Mouse (Mus musculus): ENCODE results near the gene Adat3. TPM values are rescaled to one million over a fixed set of nuclear protein-coding genes. Genes with fewer than 3 reads are reported as not detected.

Gene Adat3
- polyA plus RNA-seq, 1 experiment from 2014 or later = 2.1 TPM

DNA sequence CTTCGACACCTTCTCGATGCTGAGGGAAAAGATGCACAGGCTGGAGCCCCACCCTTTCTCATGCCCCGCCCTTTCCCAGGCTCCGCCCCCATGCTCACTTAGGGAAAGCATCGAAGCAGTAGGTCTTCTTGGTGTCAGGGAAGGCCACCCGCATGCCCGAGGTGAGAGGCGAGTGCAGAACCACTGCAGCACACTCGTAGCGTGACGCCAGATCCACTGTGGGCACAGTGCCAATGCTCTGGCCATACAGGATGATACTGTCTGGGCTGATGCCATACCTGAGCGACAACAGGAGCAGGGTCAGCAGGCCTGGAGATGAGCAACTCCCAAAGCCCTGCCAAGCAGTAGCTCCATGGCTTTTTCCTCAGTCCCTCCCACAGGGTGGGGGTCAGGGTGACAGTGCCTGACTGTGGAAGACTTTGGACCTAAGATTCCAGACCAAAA lies 18.6 kb upstream of the Adat3 start:
- no peak overlapping the region; the same call in 1 of the 2 replicates for H3K9ac ChIP-seq (replicated peaks)
- H3K27ac ChIP-seq (ENCODE audit: low read depth) = peak overlapping the region; percentile 55
- H3K4me2 ChIP-seq (ENCODE audit: low read depth, low read length) = no peak overlapping the region
- no peaks in the 10 kb centered on the region for H3K27me3 ChIP-seq (ENCODE audit: insufficient read depth, low read length)
- 67% methylated on average over 12 of the region's 12 CpGs for WGBS (ENCODE audit: insufficient replicate concordance)
- H3K4me3 ChIP-seq (ENCODE audit: low read depth, low read length) = no peak overlapping the region
- TF ChIP-seq EP300 (IDR thresholded peaks at IDR 0.05; ENCODE audit: low read depth) (no peak), CTCF (IDR thresholded peaks at IDR 0.05; ENCODE audit: low read depth) (no peak)
- peak; percentile 48 for ATAC-seq
- H3K4me1 ChIP-seq (ENCODE audit: insufficient read depth) = peaks cover 40% of the 10 kb centered on the region
- peaks cover 8% of the 10 kb centered on the region for H3K36me3 ChIP-seq (replicated peaks; ENCODE audit: insufficient read depth, low read length)
- no peak for DNase-seq
- no peaks in the 10 kb centered on the region for H3K9me3 ChIP-seq (ENCODE audit: low read length)

DNA sequence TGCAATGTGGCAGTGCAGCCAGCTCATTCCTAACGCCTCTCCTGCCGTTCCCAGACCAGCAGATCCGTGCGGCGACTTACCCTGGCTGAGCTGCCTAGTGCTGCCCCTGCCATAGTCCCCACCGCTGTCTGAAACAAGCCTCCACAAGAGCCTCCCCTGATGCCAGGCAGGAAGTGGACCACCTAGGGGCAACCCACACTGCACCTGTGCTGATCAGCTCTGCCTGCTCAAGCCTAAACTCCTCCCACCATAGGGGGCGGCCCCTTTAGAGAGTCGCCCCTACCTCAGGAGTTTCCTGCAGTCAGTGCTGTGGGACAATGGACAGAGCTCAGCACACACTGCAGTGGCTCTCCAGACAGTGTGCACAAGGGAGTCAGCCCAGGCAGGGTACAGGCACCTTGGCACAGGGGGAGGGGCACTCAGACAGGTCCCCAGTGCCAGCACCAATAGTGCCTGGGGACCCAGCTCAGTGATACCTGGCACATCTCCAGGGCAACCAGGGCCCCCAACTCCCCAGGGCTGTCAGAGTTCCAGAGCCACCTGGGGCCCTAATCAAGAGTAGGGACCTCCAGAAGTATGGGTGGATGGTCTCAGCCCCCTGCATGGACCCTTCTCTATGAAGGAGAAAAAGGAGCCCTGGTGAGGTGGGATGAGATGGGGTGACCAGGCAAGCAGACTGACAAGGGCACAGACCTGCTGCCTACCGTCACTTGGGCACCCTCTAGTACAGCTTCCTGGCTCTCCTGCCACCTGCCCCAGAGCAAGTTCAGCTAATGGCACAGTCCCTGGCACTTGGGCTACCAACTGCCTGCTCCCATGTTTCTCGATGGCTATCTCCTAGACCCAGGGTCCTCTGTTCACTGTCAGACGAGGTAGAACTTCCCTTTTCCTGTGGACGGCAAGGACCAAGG lies 17.8 kb upstream of the Adat3 start:
- WGBS (ENCODE audit: insufficient replicate concordance) = 67% methylated on average over 12 of the region's 12 CpGs
- no peaks in the 10 kb centered on the region for H3K27me3 ChIP-seq (ENCODE audit: insufficient read depth, low read length)
- peaks cover 8% of the 10 kb centered on the region for H3K36me3 ChIP-seq (replicated peaks; ENCODE audit: insufficient read depth, low read length)
- H3K9me3 ChIP-seq (ENCODE audit: low read length) = no peaks in the 10 kb centered on the region
- TF ChIP-seq EP300 (IDR thresholded peaks at IDR 0.05; ENCODE audit: low read depth) (no peak), CTCF (IDR thresholded peaks at IDR 0.05; ENCODE audit: low read depth) (no peak)
- no peak for DNase-seq
- peaks cover 38% of the 10 kb centered on the region for H3K4me1 ChIP-seq (ENCODE audit: insufficient read depth)
- no peak for ATAC-seq
- H3K4me2 ChIP-seq (ENCODE audit: low read depth, low read length) = no peak overlapping the region
- peak overlapping the region; percentile 55 for H3K27ac ChIP-seq (ENCODE audit: low read depth)
- H3K4me3 ChIP-seq (ENCODE audit: low read depth, low read length) = no peak overlapping the region
- H3K9ac ChIP-seq (replicated peaks) = no peak overlapping the region; the same call in 1 of the 2 replicates

DNA sequence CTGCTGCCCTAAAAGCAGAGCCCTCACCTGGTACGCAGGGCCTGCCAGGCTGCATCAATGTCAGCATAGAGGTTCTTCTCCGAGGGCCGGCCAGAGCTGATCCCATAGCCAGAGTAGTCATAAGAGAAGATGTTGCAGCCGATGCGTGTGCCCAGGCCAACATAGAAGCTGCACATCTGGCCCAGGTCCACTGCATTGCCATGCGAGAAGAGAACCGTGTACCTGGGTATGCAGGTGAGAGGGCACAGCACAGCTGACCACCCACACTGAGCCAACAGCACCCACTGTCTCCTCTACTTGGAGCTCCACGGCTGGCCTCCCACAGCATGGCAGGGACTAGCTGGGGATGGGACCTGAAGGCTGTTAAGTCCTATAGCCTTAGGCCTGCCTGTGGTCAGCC lies 17.1 kb upstream of the Adat3 start:
- Histone ChIP-seq H3K9me3 (ENCODE audit: low read length) (no peaks in the 10 kb centered on the region), H3K27ac (ENCODE audit: low read depth) (no peak overlapping the region), H3K27me3 (ENCODE audit: insufficient read depth, low read length) (no peaks in the 10 kb centered on the region), H3K4me2 (ENCODE audit: low read depth, low read length) (no peak overlapping the region), H3K36me3 (replicated peaks; ENCODE audit: insufficient read depth, low read length) (peaks cover 8% of the 10 kb centered on the region), H3K4me1 (ENCODE audit: insufficient read depth) (peaks cover 40% of the 10 kb centered on the region), H3K9ac (replicated peaks) (no peak overlapping the region), H3K4me3 (ENCODE audit: low read depth, low read length) (no peak overlapping the region)
- TF ChIP-seq EP300 (IDR thresholded peaks at IDR 0.05; ENCODE audit: low read depth) (no peak), CTCF (IDR thresholded peaks at IDR 0.05; ENCODE audit: low read depth) (no peak)
- WGBS (ENCODE audit: insufficient replicate concordance) = 88% methylated on average over 8 of the region's 8 CpGs
- DNase-seq = no peak
- no peak for ATAC-seq

DNA sequence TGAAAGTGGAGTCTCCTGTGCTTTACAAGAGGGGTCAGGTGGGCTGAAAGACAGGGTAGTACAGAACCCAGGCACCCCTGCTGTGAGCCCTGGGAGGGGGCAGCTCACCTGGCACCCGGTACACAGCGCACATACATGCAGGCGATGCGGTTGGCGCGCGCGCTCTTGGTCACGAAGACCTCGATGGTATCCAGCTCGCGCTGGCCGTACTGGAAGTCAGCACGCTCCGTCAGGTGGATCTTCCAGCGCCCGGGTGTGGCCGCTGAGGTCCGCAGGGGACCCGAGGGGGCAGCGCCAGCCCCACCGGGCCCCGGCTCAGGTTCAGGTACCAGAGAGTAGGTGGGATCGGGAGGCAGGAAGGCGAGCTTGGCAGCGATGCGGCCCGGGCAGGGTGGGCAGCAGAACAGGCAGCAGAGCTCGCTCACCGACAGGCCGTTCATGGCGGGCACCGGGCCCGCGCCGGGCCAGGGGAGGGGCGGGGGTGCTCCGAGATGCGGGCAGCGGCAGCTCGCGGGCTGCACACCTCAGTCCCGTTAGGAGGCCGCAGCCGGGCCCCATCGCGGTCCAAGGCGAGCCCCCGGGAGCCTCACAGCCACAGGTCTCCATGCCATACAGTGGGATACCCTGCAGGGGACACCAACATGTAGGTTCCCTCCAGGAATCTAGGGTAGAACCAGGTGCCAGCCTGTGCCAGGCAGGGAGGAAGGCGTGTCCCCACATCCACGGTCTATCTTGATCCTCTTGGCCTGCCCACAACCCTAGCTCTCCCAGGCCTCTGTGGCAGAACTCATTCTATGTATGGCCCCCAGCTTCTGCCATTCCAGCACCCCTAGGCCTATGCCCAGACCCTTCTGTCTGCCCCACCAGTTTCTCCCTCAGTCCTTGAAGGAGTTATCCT lies 16.0 kb upstream of the Adat3 start:
- Histone ChIP-seq H3K9me3 (ENCODE audit: low read length) (no peaks in the 10 kb centered on the region), H3K4me2 (ENCODE audit: low read depth, low read length) (peak overlapping the region; percentile 22), H3K36me3 (replicated peaks; ENCODE audit: insufficient read depth, low read length) (peaks cover 8% of the 10 kb centered on the region), H3K27ac (ENCODE audit: low read depth) (peak overlapping the region; percentile 55; the same call in 1 of the 2 replicates), H3K4me3 (ENCODE audit: low read depth, low read length) (no peak overlapping the region), H3K27me3 (ENCODE audit: insufficient read depth, low read length) (no peaks in the 10 kb centered on the region), H3K9ac (replicated peaks) (no peak overlapping the region; the same call in 1 of the 2 replicates), H3K4me1 (ENCODE audit: insufficient read depth) (peaks cover 45% of the 10 kb centered on the region)
- no peak for ATAC-seq
- DNase-seq = no peak
- no peak for TF ChIP-seq EP300 (IDR thresholded peaks at IDR 0.05; ENCODE audit: low read depth)
- TF ChIP-seq CTCF (IDR thresholded peaks at IDR 0.05; ENCODE audit: low read depth) = no peak
- 92% methylated on average over 38 of the region's 51 CpGs for WGBS (ENCODE audit: insufficient replicate concordance)

DNA sequence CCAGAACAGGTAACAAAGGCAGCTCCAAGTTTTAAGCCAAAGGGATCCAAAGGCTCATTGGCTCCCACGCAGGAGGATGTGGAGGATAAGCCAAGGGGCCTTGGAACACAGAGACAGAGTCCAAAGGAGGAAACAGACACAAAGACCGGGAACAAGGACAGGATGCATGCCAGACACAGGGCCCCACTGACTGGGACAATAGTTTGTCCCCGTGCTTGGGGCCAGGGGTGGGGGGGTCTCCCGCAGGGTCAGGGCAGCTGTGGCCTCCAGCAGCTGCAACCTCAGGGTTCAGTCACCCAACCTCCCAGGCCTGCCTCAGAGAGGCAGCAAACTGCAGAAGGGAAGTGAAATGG lies 15.4 kb upstream of the Adat3 start:
- H3K9ac ChIP-seq (replicated peaks) = no peak overlapping the region; the same call in 1 of the 2 replicates
- no peaks in the 10 kb centered on the region for H3K9me3 ChIP-seq (ENCODE audit: low read length)
- H3K4me3 ChIP-seq (ENCODE audit: low read depth, low read length) = no peak overlapping the region
- TF ChIP-seq EP300 (IDR thresholded peaks at IDR 0.05; ENCODE audit: low read depth) (no peak), CTCF (IDR thresholded peaks at IDR 0.05; ENCODE audit: low read depth) (no peak)
- H3K4me2 ChIP-seq (ENCODE audit: low read depth, low read length) = peak overlapping the region; percentile 22
- no peaks in the 10 kb centered on the region for H3K27me3 ChIP-seq (ENCODE audit: insufficient read depth, low read length)
- WGBS (ENCODE audit: insufficient replicate concordance) = 44% methylated on average over 3 of the region's 4 CpGs
- DNase-seq = peak; percentile 58
- H3K27ac ChIP-seq (ENCODE audit: low read depth) = peak overlapping the region; percentile 55; the same call in 1 of the 2 replicates
- H3K4me1 ChIP-seq (ENCODE audit: insufficient read depth) = peaks cover 45% of the 10 kb centered on the region
- no peak for ATAC-seq
- H3K36me3 ChIP-seq (replicated peaks; ENCODE audit: insufficient read depth, low read length) = peaks cover 8% of the 10 kb centered on the region

Measured in liver, postnatal 0 days (tissue).